Mouse (Mus musculus): ENCODE data around the gene Pycr1. TPM values are rescaled to one million over a fixed set of nuclear protein-coding genes. Genes with fewer than 3 reads are reported as not detected.

The Pycr1 gene
- total RNA-seq, 4 experiments from 2014 or later: 1.1 to 1.6 (median 1.3) TPM

DNA sequence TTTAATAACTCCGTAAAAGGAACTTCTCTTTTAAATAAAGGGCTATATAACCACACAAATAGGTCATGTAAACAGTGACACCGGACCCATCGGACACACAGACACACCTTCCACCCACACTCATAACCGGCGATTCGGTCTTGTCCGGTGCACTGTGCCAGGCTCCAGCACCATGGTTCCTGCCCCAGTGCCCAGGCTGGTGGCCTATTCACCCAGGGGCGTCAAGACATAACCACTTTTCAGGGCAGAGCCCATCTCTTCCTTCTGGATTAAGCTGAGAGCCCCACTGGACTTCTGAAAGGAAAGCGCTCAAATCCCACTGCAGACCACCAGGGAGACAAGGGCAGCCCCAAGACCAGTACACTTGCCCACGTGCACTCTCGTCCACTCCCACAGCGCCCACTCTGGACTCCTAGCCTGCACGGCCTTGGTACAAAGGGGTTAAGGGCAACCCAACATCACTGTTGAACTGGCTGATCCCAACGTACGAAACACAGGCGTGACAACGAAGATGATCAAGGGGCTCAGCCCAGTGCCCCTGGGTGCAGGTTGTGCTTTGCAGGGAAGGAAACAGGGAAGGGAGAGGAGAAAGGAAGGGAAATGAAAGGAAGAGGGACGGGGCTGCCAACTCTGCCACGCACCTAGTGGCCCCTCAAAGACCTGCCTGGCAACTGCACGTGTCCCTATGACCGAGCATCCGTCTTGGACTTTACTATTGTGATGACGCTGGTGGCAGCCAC is 14.8 kb downstream of the Pycr1 start:
- DNase-seq (ENCODE audit: low spot score in 2 of 2): no peak

DNA sequence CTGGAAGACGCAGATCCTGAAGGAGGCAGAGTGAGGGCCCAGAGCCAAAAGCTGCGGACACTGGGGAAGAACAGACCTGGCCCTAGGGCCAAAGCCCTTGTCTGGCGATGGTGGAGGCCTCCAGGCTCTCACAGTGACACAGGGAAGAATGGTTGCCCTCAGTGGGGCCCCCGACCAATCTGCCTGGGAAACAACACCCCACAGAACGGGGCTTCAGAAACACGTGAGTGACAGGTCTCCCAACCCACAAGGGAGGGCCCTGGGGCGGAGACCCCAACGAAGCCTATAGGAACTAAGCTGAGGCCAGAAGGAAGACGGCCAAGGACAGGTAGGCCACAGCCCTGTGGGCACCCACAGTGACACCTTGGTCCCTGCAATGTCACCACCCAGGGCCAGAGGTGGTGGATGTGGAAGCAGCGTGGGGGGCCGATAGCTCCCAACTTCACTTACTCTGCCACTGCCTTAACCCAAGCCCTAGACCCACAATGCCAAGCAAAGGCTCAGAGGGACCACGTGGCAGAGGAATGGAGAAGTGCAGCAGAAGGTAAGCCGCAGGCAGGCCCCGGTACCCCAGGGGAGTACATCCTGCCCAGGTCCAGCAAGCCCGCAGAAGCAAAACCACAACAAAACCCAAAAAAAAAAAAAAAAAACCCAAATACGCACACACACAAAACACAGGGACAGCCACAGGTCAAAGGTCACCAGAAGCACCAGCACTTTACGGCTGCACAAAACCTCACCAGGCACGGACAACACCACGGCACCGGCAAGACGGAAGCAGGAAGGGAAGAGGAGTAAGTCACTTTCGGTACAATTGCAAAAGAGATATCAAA is 15.9 kb downstream of the Pycr1 start:
- no peak for DNase-seq (ENCODE audit: low spot score in 2 of 2)

DNA sequence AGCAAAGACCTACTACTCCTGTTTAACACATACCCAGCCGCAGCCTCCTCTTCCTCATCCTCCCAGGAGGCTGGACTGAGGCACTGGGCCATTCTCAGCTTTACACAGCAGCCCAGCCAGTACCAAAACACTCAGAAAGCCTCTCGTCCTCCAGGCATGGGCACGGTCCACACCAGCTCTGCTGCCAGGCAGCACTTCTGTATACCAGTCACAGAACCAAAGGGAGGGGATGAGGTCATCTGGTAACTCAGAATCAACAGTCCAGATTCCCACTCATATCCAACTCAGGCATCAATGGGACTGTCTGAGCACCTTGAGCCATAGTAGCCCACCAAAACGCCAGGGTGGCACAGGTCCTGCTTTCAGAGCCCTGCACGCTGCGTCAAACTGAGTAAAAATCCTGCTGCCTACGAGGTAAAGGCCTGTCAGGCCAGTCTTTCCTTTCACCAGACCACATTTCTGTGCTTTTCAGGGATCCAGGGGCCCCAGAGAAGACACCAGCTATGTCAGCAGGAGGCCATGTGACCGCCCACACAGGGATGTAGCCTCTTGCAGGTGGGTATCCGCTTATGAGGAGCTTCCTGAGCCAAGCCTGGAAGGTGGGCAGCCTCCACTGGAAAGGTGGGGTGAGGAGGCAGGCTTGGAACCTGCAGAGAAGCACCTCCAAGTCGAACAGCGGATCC is 16.6 kb downstream of the Pycr1 start:
- DNase-seq (ENCODE audit: low spot score in 2 of 2): no peak

DNA sequence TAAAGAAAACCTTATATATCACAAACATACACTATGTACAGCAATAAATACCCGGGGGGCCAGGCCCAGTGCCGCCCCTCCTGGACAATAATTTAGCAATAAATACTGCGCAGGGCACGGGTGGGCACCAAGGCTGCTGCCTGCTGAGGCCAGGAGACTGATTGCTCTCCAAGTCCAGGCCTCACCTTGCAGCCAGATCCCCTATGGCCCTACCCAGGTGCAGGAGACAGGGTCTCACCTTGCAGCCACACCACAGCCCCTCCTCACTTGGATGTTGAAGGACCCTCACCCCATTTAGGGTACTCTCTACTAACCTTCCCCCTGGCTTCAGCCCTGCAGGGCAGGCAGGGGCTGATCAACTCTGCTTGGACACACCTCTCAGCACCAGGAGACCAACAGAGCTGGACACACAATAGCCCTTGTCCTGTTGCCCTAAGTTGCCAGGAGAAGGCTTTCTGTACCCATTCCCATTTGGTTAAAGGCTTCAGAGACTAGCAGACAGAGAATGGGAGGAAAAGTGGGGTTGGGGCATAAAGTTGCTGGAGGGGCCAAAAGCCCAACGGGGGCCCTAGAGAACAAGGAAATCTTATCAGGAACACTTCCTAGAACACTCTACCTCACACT is 18.3 kb downstream of the Pycr1 start, which contains the start of gene Sirt7:
Gene Sirt7 (minus strand): TSS at position 89 of the 624 bp plus-strand sequence.
- DNase-seq (ENCODE audit: low spot score in 2 of 2): no peak

DNA sequence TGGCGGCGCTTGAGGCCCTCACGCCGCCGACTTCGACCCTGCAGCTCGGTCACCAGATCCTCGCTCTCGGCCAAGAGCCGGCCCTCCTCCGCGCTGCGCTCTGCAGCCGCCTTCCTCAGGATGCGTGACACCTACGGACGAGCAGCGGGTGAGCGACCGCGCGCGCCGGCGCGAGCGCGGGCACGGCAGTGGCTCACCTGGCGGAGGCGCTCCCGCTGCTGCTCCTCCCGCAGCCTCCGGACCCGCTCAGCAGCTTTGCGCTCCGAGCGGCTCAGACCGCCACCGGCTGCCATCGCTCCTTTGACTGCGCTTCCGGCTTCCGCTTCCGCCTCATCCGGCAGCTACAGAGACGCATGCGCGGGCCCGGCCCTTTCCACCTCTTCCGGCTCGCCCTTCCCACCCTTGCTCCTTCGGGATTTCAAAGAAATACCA is 18.9 kb downstream of the Pycr1 start:
- DNase-seq (ENCODE audit: low spot score in 2 of 2): peak; percentile 69 to 84

DNA sequence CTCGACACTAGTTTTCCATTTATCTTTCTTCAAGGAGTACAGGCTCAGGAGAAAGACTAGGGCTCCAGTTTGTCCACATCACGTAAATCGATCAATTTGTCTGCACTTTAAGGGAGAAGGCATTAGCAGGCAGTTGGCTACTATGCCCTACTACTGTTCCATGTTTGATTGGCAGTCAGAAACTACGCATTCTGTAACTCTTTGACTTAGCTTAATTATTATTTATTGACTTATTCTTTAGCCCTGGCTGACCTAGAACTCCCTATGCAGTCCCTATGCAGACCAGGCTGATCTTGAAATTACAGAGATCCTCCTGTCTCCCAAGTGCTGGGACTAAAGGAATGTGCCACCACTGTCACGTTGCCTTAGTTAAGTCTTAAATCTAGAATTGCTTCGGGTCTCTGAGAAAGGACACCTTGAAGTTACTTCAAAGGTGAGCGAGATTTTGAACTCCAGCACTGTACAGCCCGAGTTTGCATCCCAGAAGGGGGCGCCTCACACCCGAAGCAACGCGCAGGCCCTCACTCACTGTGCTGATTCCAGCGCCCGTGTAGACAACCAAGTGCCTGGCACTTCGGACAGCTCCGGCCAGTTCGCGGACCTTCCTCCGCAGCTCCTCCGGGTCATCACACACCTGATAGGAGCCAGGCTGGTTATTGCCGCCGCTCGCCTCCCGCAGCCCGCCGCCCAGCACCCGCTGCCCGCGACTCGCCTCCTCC is 19.4 kb downstream of the Pycr1 start:
- peak in 1 of 2 experiments; percentile 62 for DNase-seq (ENCODE audit: low spot score in 2 of 2)

DNA sequence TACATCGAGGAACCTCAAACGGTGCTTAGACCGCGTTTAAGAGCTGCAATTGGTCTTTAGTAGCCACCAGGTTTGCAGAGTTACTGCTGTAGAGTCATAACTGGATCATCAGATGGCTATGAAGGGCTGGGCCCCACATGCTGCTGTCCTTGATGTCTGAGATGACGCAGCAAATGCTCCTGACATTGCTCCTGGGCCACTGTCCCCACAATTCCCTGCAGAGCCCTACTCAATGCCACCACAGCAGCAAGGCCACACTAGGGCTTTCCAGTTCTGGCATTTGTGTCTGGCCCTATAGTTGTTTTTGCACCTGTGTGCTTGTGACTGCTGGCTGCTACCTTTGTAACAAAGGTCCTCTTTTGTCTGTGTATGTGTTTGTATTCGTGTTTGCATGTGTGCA is 20.8 kb downstream of the Pycr1 start:
- DNase-seq (ENCODE audit: low spot score in 2 of 2): no peak

DNA sequence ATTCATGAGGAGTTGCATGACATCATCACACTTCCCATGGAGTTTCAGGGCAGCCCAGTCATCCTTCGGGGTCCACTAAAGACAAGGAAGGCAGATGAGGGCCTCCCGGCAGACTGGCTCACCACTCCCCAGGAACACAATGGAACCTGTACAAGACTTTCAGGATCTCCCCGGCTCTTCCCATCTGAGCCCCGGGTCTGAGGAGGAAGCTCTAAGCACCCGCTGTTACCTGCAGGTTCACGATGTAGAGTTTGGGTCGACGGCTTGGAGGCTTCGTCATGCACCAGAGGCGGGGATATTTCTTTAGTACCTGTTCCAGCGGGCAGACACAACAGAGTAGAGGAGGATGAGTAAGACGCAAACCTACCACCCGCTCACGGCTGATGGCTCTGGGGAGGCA is 23.4 kb downstream of the Pycr1 start:
- DNase-seq (ENCODE audit: low spot score in 2 of 2): no peak

DNA sequence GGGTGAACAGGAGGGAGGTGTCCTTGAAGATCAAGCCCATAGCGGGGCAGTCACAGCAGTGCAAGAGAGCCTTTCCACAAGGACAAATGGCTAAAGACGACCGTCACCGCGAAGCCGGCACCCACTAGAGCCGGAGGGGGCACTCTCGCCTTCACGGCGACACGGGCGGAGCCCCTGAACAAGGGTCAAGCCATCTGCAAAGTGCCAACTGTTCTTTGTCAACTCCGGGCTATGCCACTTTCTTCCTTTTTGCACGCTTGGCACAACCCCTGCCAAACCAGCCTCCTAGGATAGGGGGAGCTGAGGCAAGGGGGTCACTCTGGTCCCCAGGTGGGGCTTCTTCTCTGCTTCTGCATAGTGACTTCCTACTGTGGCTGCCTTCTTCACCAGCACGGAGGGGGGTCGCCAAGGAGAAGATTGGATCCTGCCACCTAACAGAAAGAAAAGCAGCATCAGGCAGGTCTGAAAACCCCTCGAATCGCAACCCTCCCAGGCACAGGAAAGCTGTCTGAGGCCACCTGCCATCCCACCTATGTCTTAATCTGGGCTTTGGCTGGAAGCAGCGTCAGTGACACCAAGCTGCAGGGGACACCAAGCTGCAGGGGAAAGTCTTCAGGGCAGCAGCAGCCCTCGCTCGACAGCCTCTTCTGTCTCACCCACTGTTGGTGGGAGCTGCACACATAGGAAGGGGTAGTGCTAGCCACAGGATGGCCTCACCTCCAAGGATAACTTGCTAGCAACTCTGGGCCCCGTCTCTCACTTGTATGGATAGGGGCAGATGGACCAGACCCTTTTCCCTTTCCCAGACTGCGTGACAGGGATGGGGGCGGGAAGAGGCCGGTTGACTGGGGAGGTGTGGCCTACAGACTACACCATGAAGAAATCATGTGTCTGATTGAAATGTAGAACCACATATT is 24.7 kb downstream of the Pycr1 start:
- no peak for DNase-seq (ENCODE audit: low spot score in 2 of 2)

DNA sequence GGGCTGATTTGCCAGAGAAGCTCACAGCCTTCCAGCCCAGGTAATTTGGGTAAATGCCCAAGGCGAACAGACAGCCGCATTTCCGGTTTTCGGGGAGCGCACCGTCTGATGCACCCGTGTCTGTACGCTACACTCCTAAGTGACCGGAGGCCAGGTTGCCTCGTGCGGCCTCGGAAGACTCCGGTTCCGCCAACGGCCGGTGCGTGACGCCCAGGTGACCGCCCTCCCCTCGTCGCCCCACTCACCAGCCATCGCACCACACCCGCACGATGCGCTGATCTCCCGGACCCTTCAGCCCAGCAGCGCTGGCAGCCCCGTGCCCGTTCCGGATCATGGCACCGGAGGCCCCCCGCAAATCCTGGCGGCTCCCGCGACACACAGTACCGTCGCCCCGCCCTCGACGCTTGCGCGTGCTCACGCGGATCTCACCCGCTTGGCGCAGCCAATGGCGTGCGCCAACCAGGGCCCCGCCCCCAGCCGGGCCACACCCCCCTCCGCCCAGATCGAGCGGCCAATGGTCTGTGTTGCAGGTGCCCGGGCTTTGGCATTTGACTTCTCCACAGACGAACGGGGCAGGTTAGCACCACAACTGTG is 26.0 kb downstream of the Pycr1 start, which contains the start of gene Pcyt2:
Gene Pcyt2 (minus strand): TSS at position 418 of the 594 bp plus-strand sequence.
- peak; percentile 83 to 86 for DNase-seq (ENCODE audit: low spot score in 2 of 2)

DNA sequence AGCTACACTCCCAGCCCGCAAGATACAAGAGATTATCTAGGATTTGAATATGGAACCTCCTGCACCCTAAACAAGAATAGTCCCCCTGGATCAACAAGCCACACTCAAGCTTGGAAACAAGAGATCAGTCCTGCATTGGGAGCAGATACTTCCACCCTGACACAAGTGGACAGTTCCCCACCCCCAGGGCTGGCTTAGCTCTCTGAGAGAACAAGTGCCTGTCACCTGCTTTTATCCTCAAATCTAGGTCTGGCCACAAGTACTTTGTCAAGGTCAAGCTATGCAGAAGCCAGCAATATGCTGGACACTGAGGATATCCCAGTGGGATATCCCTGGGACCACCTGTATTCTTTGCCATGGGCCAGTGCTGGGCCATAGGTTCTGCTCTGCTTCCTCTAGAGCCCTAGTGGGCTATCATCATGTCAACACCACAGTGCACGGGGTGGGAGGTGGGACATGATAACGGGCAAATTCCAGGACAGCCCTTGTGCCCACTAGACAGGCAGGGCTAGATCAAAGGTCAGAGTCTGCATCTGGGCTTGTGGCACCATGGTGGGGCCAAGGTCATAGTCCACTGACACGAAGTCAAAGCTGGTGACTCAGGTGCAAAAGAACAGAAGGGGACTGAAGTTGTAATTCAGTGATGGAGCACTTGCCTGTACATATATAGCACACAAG is 26.8 kb downstream of the Pycr1 start:
- DNase-seq (ENCODE audit: low spot score in 2 of 2): no peak

DNA sequence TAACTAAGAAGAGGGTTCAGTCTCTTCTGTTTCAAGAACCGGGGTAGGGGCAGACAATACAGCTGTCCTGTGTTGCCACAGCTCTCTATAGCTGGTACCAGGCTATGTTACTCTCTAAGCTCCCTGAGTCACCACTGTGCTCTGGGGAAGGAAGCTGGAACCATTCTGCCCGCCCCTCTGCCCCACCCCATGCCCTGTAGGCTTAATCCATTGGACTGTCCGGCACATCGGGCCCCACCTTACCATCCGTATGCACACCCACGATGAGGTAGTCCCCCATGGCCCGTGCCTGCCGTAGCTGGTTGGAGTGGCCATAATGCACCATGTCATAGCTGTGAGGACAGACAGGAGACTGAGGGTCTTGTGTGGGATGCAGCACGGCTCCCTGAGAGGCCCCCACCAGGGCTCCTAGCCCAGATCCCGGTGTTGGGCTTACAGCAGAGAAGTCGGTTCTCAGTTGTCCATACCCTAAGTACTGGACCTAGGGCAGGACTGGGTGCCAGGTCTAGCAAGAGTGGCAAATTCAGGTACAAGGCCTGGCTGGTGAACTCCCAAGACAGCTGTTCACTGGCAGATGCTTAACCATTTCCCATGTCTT is 27.9 kb downstream of the Pycr1 start:
- DNase-seq (ENCODE audit: low spot score in 2 of 2): no peak

DNA sequence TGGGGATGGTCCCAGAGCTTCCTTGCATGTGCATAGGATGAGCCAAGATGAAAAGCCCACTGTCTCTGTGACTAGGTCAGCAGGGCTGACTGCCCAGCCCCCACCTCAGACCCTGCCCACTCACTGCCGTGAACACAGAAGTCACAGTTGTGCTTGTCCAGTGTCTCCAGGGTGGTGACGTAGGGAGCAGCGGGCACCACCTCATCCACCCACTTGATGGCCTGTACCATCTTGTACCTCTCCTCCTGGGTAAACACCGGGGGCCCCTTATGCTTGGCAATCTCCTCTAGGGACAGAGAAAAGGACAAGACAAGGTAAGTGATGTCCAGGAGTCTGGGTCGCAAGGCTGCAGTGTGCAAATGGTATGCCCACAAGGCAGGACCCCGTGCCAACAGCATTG is 28.4 kb downstream of the Pycr1 start:
- DNase-seq (ENCODE audit: low spot score in 2 of 2): no peak

DNA sequence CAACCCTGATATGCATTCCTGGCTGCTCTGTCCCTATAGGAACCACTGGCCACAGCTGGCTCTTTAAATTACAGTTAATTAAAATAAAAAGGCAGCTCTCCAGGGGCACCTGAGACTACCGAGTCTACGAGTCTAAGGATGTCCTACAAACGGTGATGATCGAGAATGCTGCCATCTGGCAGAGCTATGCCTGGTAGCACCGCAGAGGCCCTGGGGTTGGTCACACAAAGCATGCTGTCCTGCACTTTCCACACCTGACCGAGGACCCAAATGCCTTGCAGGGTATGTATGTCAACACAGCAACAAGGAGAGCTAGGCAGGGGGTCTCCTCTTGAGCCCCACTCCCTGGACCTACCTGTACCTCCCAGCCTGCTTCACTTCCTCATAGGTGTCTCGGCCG is 29.6 kb downstream of the Pycr1 start:
- DNase-seq (ENCODE audit: low spot score in 2 of 2): no peak

DNA sequence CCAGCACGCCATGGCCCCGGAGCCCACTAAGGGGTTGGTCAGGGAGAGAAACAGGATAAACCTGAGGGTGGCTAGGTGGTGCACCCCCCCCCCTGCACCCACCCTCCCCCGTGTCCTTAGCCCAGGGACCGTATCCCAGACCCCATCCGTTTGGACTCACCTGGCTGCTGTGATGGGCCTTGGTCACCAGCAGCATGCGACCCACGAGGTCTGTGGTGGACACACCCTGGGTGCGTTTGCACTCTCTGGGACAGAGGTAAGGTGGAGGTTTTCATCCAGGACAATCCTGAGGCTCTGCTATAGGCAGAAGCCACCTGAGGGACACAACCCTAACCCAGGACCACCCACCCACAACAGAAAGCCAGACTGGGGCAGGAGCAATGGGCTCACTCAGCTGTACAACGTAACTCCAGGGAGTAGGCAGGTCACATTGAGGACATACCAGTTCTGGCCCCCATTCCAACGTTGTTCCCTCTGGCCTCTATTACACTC is 30.0 kb downstream of the Pycr1 start:
- no peak for DNase-seq (ENCODE audit: low spot score in 2 of 2)

DNA sequence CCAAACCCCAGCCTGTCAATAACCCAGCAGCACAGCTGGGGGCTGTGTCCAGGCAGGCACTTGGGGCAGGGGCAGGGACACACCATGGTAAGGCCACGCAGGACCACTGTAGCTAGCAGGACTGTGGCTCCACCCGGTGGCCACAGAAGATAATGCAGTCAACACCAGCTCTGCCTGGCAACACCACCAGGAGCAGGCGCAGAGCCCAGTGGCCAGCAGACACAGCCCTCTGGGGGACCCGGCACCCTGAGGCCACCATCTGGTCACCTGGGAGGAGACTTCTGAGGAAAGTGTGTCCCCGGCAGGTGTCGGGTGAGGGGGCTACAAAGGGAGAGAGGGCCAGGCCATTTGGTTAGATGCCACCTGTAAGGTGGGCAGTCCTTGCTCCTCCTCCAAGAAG is 30.8 kb downstream of the Pycr1 start:
- peak in 1 of 2 experiments; percentile 72 for DNase-seq (ENCODE audit: low spot score in 2 of 2)

DNA sequence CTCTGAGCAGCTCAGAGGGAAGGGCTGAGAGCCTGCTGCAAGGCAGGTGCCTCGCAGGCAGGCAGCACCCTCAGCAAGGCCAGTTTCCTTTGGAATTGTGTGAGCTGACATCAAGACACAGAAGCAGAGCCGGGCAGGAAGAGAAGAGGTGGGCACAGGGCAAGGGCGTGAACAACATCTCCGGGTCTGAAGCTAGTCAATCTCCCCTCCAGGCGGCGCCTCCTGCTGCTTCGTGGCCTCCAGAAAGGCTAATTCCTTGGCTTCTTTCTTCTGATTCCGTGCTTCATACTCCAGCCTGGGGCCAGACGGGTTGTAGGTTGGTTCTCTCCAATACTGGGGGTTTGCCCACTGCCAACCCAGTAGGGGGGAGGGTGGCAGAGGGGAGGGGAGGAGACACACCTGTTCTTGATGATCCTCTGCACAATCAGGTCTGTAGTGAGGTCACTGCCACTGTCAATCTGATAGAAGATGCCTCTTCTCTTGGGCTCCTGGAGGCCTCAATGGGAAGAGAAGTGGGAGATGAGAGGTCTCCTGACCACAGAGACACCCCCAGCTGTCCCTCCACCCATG is 33.0 kb downstream of the Pycr1 start:
- DNase-seq (ENCODE audit: low spot score in 2 of 2): no peak

DNA sequence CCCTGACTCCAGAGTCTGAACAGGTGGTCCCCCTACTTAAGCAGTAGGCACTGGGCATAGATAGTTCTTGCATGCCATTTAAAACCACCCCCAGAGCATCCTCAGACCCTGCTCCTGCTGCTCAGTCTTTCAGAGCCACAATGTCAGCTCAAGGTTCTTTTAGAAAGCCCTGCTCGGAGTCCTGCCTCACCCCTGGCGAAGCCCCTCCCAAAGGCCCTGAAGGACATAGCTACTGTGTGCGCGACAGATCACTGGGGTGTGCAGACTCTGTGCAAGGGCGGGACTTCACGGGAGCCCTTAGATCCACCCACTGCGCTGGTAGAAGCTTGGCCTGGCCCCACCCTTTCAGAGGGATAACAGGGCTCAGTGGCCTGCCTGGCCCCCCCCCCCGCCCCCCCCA is 34.3 kb downstream of the Pycr1 start:
- DNase-seq (ENCODE audit: low spot score in 2 of 2): no peak
